Mouse (Mus musculus) liver, embryonic 16.5 days (tissue): Measurements from ENCODE around the gene Eri3. TPM values are rescaled to one million over a fixed set of nuclear protein-coding genes. Genes with fewer than 3 reads are reported as not detected.
A peak's percentile ranks its signal among the peaks of the same experiment; 100 is the strongest.

Source experiments
- ATAC-seq: fragments of 200-750 bp; cut with Nextera tagmentation; 2 replicates; pipeline ENCODE4 v1.8.0; 2017; ENCODE audit warnings: low read depth, mild to moderate bottlenecking, moderate number of reproducible peaks, moderate library complexity
- H3K27ac ChIP-seq: fragments of 300-500 bp; sonication (generic); 2 replicates; pipeline ENCODE4 v1.5.1; 2014; ENCODE audit warnings: mild to moderate bottlenecking, low read length
- H3K27me3 ChIP-seq: fragments of 300-500 bp; sonication (generic); 2 replicates; pipeline ENCODE4 v1.6.1; 2014; ENCODE audit warnings: low read depth, low read length, mixed read lengths; ENCODE audit not compliant: control insufficient read depth, insufficient read depth
- H3K36me3 ChIP-seq: fragments of 300-500 bp; sonication (generic); 2 replicates; pipeline ENCODE4 v1.6.1; 2014; ENCODE audit warnings: mild to moderate bottlenecking; ENCODE audit not compliant: control insufficient read depth, insufficient read depth
- H3K4me1 ChIP-seq: fragments of 300-500 bp; sonication (generic); 2 replicates; pipeline ENCODE4 v1.6.1; 2014; ENCODE audit warnings: low read depth, low read length, mixed read lengths; ENCODE audit not compliant: control insufficient read depth
- H3K4me2 ChIP-seq: fragments of 300-500 bp; sonication (generic); 2 replicates; pipeline ENCODE4 v1.6.1; 2014; ENCODE audit warnings: low read depth, low read length, mixed read lengths
- H3K4me3 ChIP-seq: fragments of 300-500 bp; sonication (generic); 2 replicates; pipeline ENCODE4 v1.5.1; 2014; ENCODE audit warnings: low read depth, mild to moderate bottlenecking, low read length
- H3K9ac ChIP-seq: fragments of 300-500 bp; sonication (generic); 2 replicates; pipeline ENCODE4 v1.6.1; 2014; ENCODE audit warnings: low read depth, low read length
- H3K9me3 ChIP-seq: fragments of 300-500 bp; sonication (generic); replicated peaks from 2 replicates; pipeline ENCODE4 v1.6.1; 2016; ENCODE audit warnings: low read length; ENCODE audit not compliant: control insufficient read depth
- whole genome bisulfite sequencing: fragments of 180-500 bp; shearing (Covaris S2); extraction: QIAGEN DNeasy Blood & Tissue Kit; methylation state at CpG from one replicate; pipeline ENCODE4 v1.1.7; 2014; ENCODE audit not compliant: insufficient replicate concordance; 5-methylcytosine and 5-hydroxymethylcytosine counted together
- polyA plus RNA-seq: library from polyadenylated mRNA; unstranded; fragments of >200 nt; fragmentation: Nextera tagmentation; extraction: Ambion mirVana; gene quantifications from 2 replicates; pipeline ENCODE4 v1.2.1, GENCODE M21; 2015

Gene Eri3
- polyA plus RNA-seq, 1 experiment from 2014 or later, result 26.8 TPM

GRCm38 (mm10) chr4:117666054-117666453 is 115.9 kb downstream of the Eri3 start:
- Histone ChIP-seq H3K4me2 (no peak overlapping the region), H3K9me3 (no peaks in the 10 kb centered on the region), H3K4me1 (no peaks in the 10 kb centered on the region; the same call in 1 of the 2 replicates), H3K9ac (no peak overlapping the region), H3K27ac (no peak overlapping the region), H3K36me3 (no peaks in the 10 kb centered on the region), H3K27me3 (no peaks in the 10 kb centered on the region), H3K4me3 (no peak overlapping the region)
- ATAC-seq, result no peak
- WGBS, result 77% methylated on average over 8 of the region's 8 CpGs

GRCm38 (mm10) chr4:117669874-117670273 is 119.7 kb downstream of the Eri3 start:
- no peak for ATAC-seq
- Histone ChIP-seq H3K27ac (no peak overlapping the region), H3K27me3 (no peaks in the 10 kb centered on the region), H3K9ac (no peak overlapping the region), H3K4me2 (no peak overlapping the region), H3K4me1 (no peaks in the 10 kb centered on the region; the same call in 1 of the 2 replicates), H3K4me3 (no peak overlapping the region), H3K36me3 (peaks cover 10% of the 10 kb centered on the region), H3K9me3 (no peaks in the 10 kb centered on the region)
- 81% methylated on average over 7 of the region's 7 CpGs for WGBS

GRCm38 (mm10) chr4:117672042-117672441 is 121.9 kb downstream of the Eri3 start:
- H3K4me1 ChIP-seq, result no peaks in the 10 kb centered on the region
- no peaks in the 10 kb centered on the region for H3K9me3 ChIP-seq
- H3K9ac ChIP-seq, result no peak overlapping the region
- H3K36me3 ChIP-seq, result peaks cover 15% of the 10 kb centered on the region
- ATAC-seq, result no peak
- H3K4me2 ChIP-seq, result no peak overlapping the region
- H3K4me3 ChIP-seq, result no peak overlapping the region
- no peaks in the 10 kb centered on the region for H3K27me3 ChIP-seq
- 58% methylated on average over 9 of the region's 9 CpGs for WGBS
- no peak overlapping the region for H3K27ac ChIP-seq

DNA sequence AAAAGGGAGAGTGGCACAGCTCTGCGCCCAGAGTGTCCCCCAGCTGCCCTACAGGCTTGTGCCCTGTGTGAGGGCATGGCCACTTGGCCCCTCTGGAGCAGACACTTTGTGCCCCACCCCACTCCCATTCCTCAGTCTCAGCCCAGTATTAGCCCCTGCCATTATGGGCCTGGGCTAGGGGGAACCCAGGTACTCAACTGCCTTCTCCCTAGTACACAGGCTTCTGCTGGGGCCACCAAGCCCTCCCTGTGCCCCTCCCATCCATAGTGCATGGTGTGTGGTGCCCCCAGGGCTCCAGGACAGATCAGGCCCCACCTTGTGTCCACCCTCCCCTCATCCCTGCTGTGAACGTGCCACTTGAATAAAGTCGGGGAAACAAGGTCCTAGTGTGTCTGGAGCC is 123.7 kb downstream of the Eri3 start:
- no peaks in the 10 kb centered on the region for H3K9me3 ChIP-seq
- H3K36me3 ChIP-seq, result peaks cover 15% of the 10 kb centered on the region
- no peak overlapping the region for H3K4me3 ChIP-seq
- H3K27me3 ChIP-seq, result no peaks in the 10 kb centered on the region
- H3K27ac ChIP-seq, result no peak overlapping the region
- H3K4me2 ChIP-seq, result no peak overlapping the region
- no peak overlapping the region for H3K9ac ChIP-seq
- no peak for ATAC-seq
- 66% methylated on average over 3 of the region's 3 CpGs for WGBS
- no peaks in the 10 kb centered on the region for H3K4me1 ChIP-seq

GRCm38 (mm10) chr4:117676903-117677302 is 126.7 kb downstream of the Eri3 start:
- Histone ChIP-seq H3K4me2 (no peak overlapping the region), H3K4me1 (peaks cover 4% of the 10 kb centered on the region), H3K27ac (no peak overlapping the region), H3K36me3 (peaks cover 15% of the 10 kb centered on the region), H3K4me3 (no peak overlapping the region), H3K9me3 (no peaks in the 10 kb centered on the region), H3K9ac (no peak overlapping the region), H3K27me3 (no peaks in the 10 kb centered on the region)
- ATAC-seq, result no peak
- WGBS, result 13% methylated on average over 3 of the region's 3 CpGs

DNA sequence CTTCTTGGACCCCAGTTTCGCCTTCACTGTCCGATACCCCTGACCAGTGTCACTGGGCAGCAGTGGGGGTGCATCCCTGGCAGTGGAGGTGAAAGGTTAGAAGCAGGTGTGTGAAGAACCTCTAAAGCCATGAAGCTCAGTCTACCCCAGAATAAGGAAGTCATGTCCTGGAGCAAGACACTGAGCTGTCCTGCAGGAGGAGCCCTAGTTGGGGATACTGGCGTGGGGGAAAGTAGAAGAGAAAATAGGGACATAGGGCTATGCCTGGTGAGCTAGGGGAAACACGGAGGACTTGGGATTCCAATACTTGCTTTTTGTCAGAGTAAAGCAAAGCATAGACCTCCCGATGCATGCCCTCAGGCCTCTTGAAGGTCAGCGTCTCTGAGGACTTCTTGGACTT is 130.8 kb downstream of the Eri3 start:
- H3K9ac ChIP-seq, result no peak overlapping the region
- H3K4me1 ChIP-seq, result peaks cover 7% of the 10 kb centered on the region
- peak overlapping the region; percentile 77 for H3K4me2 ChIP-seq
- no peak overlapping the region for H3K27ac ChIP-seq
- no peak for ATAC-seq
- no peaks in the 10 kb centered on the region for H3K9me3 ChIP-seq
- H3K36me3 ChIP-seq, result no peaks in the 10 kb centered on the region; the same call in none of the 2 replicates
- H3K27me3 ChIP-seq, result no peaks in the 10 kb centered on the region
- no peak overlapping the region; the same call in 1 of the 2 replicates for H3K4me3 ChIP-seq
- WGBS, result 71% methylated on average over 6 of the region's 6 CpGs

GRCm38 (mm10) chr4:117681931-117682461 is 131.8 kb downstream of the Eri3 start, which contains the start of gene Dmap1:
Gene Dmap1, minus strand, starts transcription at chr4:117682273.
- Histone ChIP-seq H3K4me2 (peak within 1 kb of the TSS; percentile 77), H3K4me3 (peak within 1 kb of the TSS; percentile 84), H3K36me3 (no peaks in the 10 kb centered on the region; the same call in 1 of the 2 replicates), H3K9me3 (no peaks in the 10 kb centered on the region), H3K4me1 (peaks cover 7% of the 10 kb centered on the region), H3K9ac (peak within 1 kb of the TSS; percentile 88), H3K27me3 (no peaks in the 10 kb centered on the region), H3K27ac (peak within 1 kb of the TSS; percentile 37)
- 0% methylated on average over 33 of the region's 33 CpGs for WGBS
- peak; percentile 85 for ATAC-seq

- H3K9me3 ChIP-seq, result no peaks in the 10 kb centered on the region
- peak overlapping the region; percentile 88 for H3K9ac ChIP-seq
- peak overlapping the region; percentile 84 for H3K4me3 ChIP-seq
- no peaks in the 10 kb centered on the region for H3K27me3 ChIP-seq
- H3K4me2 ChIP-seq, result peak overlapping the region; percentile 77
- peaks cover 7% of the 10 kb centered on the region for H3K4me1 ChIP-seq
- no peak for ATAC-seq
- H3K27ac ChIP-seq, result no peak overlapping the region
- H3K36me3 ChIP-seq, result no peaks in the 10 kb centered on the region; the same call in 1 of the 2 replicates
These were observed 132.3 kb downstream of the Eri3 start for GRCm38 (mm10) chr4:117682463-117682862.

DNA sequence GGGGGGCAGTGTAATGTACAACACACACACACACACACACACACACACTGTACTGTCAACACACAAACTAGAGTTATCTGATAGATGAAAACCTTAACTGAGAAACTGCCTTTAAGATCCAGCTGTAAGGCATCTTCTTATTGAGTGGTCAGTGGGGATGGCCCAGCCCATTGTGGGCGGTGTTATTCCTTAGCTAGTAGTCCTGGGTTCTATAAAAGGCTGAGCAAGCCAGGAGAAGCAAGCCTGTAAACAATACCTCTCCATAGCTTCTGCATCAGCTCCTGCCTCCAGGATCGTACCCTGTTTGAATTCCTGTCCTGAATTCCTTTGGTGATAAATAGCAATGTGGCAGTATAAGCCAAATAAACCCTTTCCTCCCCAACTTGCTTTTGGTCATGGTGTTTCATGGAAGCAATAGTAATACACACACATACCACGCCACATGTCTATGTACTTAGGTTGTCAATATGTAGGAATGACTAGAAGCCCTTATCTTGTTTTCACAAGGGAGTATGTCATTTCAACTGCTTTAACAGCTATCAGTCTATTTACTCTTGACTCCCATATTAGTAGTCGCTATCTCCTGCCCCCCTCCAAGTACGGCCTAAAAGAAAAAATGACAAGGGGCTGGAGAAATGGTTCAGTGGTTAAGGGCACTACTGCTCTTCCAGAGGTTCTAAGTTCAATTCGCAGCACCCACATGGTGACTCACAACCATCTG is 133.0 kb downstream of the Eri3 start:
- Histone ChIP-seq H3K4me2 (no peak overlapping the region), H3K4me3 (no peak overlapping the region), H3K9ac (no peak overlapping the region), H3K27me3 (no peaks in the 10 kb centered on the region), H3K27ac (no peak overlapping the region), H3K9me3 (no peaks in the 10 kb centered on the region), H3K4me1 (peaks cover 7% of the 10 kb centered on the region), H3K36me3 (no peaks in the 10 kb centered on the region)
- ATAC-seq, result no peak
- WGBS, result 51% methylated on average over 6 of the region's 6 CpGs
